In genomic region chr5:122317329-122318045, GRCm38 (mm10) we compare ENCODE assay signal across 12 mouse cellular contexts. TPM values are rescaled to one million over a fixed set of nuclear protein-coding genes. Genes with fewer than 3 reads are reported as not detected.
A peak's percentile ranks its signal among the peaks of the same experiment; 100 is the strongest.
DNase-seq lines count a peak whose midpoint lies in the region; ATAC-seq lines count a peak whose summit lies in the region.
"Had no signal": no experiment of that assay in that cellular context is flagged by ENCODE, and none has a peak within 500 bp of the region (broad histone marks: within the 10 kb centered on the region; RNA-seq: fewer than 3 reads in every experiment).

No protein-coding gene starts in this region.

- no peaks in the 10 kb centered on the region for H3K4me1 ChIP-seq in forebrain, embryonic 11.5 days (replicated peaks; ENCODE audit: control insufficient read depth, insufficient read depth, low read length)

- no peaks in the 10 kb centered on the region for H3K27me3 ChIP-seq in forebrain, embryonic 11.5 days (ENCODE audit: control insufficient read depth, insufficient read depth, low read length)
- H3K27me3 ChIP-seq: embryonic facial prominence, embryonic 13.5 days; hindbrain, embryonic 13.5 days had no signal

- no peak overlapping the region for H3K4me2 ChIP-seq in forebrain, embryonic 11.5 days (ENCODE audit: low read depth, low read length, severe bottlenecking)
- H3K4me2 ChIP-seq: embryonic facial prominence, embryonic 13.5 days; hindbrain, embryonic 13.5 days; midbrain, embryonic 11.5 days had no signal

- H3K9ac ChIP-seq in forebrain, embryonic 11.5 days (ENCODE audit: low read length): no peak overlapping the region
- H3K9ac ChIP-seq: embryonic facial prominence, embryonic 13.5 days; hindbrain, embryonic 13.5 days had no signal

- 81% methylated on average over 11 of the region's 11 CpGs for WGBS in forebrain, embryonic 11.5 days

- peaks cover 2% of the 10 kb centered on the region; the same call in 1 of the 2 replicates for H3K36me3 ChIP-seq in forebrain, embryonic 11.5 days (ENCODE audit: control insufficient read depth, insufficient read depth, low read length)

- peak; percentile 51 for DNase-seq in adrenal gland, adult 2 months
- DNase-seq in adrenal gland, postnatal 4 days (ENCODE audit: low spot score in 2 of 2): no peak
- peak; percentile 66 to 71 for DNase-seq in kidney, postnatal 25 days
- no peak for DNase-seq in kidney, postnatal 4 days
- DNase-seq in adipocyte (ENCODE audit: low spot score): peak; percentile 55
- DNase-seq in gastrocnemius, postnatal 36 days: peak; percentile 40 to 60
- DNase-seq in forebrain, embryonic 11.5 days (ENCODE audit: low spot score): no peak
- no peak for DNase-seq in layer of hippocampus, postnatal 25 days (ENCODE audit: extremely low spot score in 1 of 2, low spot score in 1 of 2)
- DNase-seq: right cerebral cortex, postnatal 14 days had no signal

- intact Hi-C loops in gastrocnemius, postnatal 36 days (cut with DNase I): no loop called here

- ATAC-seq in forebrain, embryonic 11.5 days (replicated peaks; ENCODE audit: low FRiP score): no peak

- no peaks in the 10 kb centered on the region for H3K9me3 ChIP-seq in forebrain, embryonic 11.5 days (ENCODE audit: control insufficient read depth, low read length)
- H3K9me3 ChIP-seq: embryonic facial prominence, embryonic 13.5 days; hindbrain, embryonic 13.5 days had no signal

- no peak overlapping the region for H3K4me3 ChIP-seq in forebrain, embryonic 11.5 days (ENCODE audit: low read depth, low read length)
- H3K4me3 ChIP-seq: embryonic facial prominence, embryonic 13.5 days; hindbrain, embryonic 13.5 days had no signal

- H3K27ac ChIP-seq in forebrain, embryonic 11.5 days (ENCODE audit: low read depth, low read length): no peak overlapping the region
- H3K27ac ChIP-seq: embryonic facial prominence, embryonic 13.5 days; hindbrain, embryonic 13.5 days had no signal

RNA-seq across cellular contexts. Expression of gene Pptc7, which starts 33.3 kb away (rescaled TPM):
- 10 to 100 TPM; 52.0 to 63.4 TPM for total RNA-seq in adrenal gland, adult 2 months (2021)
- 46.3 and 57.5 TPM in 2 replicates for polyA plus RNA-seq in adrenal gland, adult 2 months (2012; rRNA removed)
- 10 to 100 TPM; 33.1 to 36.7 TPM for total RNA-seq in adrenal gland, postnatal 4 days (2021)
- 100 to 1,000 TPM in 1 of 2 experiments, 10 to 100 TPM in 1; 93.8 to 103 TPM for total RNA-seq in gastrocnemius, postnatal 36 days (2021)
- 9.1 and 9.8 TPM in 2 replicates for polyA plus RNA-seq in forebrain, embryonic 11.5 days (2014; fragmentation: Nextera tagmentation; extraction: Ambion mirVana)
- 10 to 100 TPM; 36.5 to 42.5 TPM for total RNA-seq in layer of hippocampus, postnatal 25 days (2021)

RNA-seq across cellular contexts. Expression of gene Rad9b, which starts 36.5 kb away (rescaled TPM):
- 1 to 10 TPM; 1.9 to 2.8 TPM for total RNA-seq in adrenal gland, adult 2 months (2021)
- polyA plus RNA-seq in adrenal gland, adult 2 months (2012; rRNA removed): 2.3 and 2.4 TPM in 2 replicates
- 1 to 10 TPM; 4.9 to 5.4 TPM for total RNA-seq in adrenal gland, postnatal 4 days (2021)
- total RNA-seq in gastrocnemius, postnatal 36 days (2021): under 1 TPM; 0.42 to 0.54 TPM
- polyA plus RNA-seq in forebrain, embryonic 11.5 days (2014; fragmentation: Nextera tagmentation; extraction: Ambion mirVana): 9.8 and 12.6 TPM in 2 replicates
- 1 to 10 TPM; 3.4 to 4.0 TPM for total RNA-seq in layer of hippocampus, postnatal 25 days (2021)

RNA-seq across cellular contexts. Expression of gene Vps29, which starts 36.7 kb away (rescaled TPM):
- 100 to 1,000 TPM; 128 to 165 TPM for total RNA-seq in adrenal gland, adult 2 months (2021)
- polyA plus RNA-seq in adrenal gland, adult 2 months (2012; rRNA removed): 13.1 and 18.5 TPM in 2 replicates
- total RNA-seq in adrenal gland, postnatal 4 days (2021): 100 to 1,000 TPM; 127 to 134 TPM
- total RNA-seq in gastrocnemius, postnatal 36 days (2021): 10 to 100 TPM; 36.2 to 41.3 TPM
- 174 and 181 TPM in 2 replicates for polyA plus RNA-seq in forebrain, embryonic 11.5 days (2014; fragmentation: Nextera tagmentation; extraction: Ambion mirVana)
- 100 to 1,000 TPM; 206 to 217 TPM for total RNA-seq in layer of hippocampus, postnatal 25 days (2021)

RNA-seq across cellular contexts. Expression of gene Tctn1, which starts 53.2 kb away (rescaled TPM):
- 10 to 100 TPM; 11.4 to 14.2 TPM for total RNA-seq in adrenal gland, adult 2 months (2021)
- 47.0 and 58.3 TPM in 2 replicates for polyA plus RNA-seq in adrenal gland, adult 2 months (2012; rRNA removed)
- 10 to 100 TPM; 23.4 to 24.3 TPM for total RNA-seq in adrenal gland, postnatal 4 days (2021)
- 1 to 10 TPM; 1.6 to 2.2 TPM for total RNA-seq in gastrocnemius, postnatal 36 days (2021)
- 5.2 and 7.5 TPM in 2 replicates for polyA plus RNA-seq in forebrain, embryonic 11.5 days (2014; fragmentation: Nextera tagmentation; extraction: Ambion mirVana)
- total RNA-seq in layer of hippocampus, postnatal 25 days (2021): 10 to 100 TPM; 11.8 to 12.3 TPM

RNA-seq across cellular contexts. Expression of gene Gpn3, which starts 54.2 kb away (rescaled TPM):
- total RNA-seq in adrenal gland, adult 2 months (2021): 10 to 100 TPM; 24.6 to 32.6 TPM
- polyA plus RNA-seq in adrenal gland, adult 2 months (2012; rRNA removed): 48.0 and 62.7 TPM in 2 replicates
- total RNA-seq in adrenal gland, postnatal 4 days (2021): 10 to 100 TPM; 34.9 to 41.1 TPM
- total RNA-seq in gastrocnemius, postnatal 36 days (2021): 10 to 100 TPM; 22.4 to 23.8 TPM
- polyA plus RNA-seq in forebrain, embryonic 11.5 days (2014; fragmentation: Nextera tagmentation; extraction: Ambion mirVana): 65.0 and 77.7 TPM in 2 replicates
- 10 to 100 TPM; 26.4 to 28.2 TPM for total RNA-seq in layer of hippocampus, postnatal 25 days (2021)

Comparison
In these comparisons a context has a peak if more than half of its experiments do, and no peak if none do; other contexts are left out.
1. DNase-seq: peak in adrenal gland, adult 2 months (single experiment), kidney, postnatal 25 days (2 of 2), adipocyte (single experiment) and gastrocnemius, postnatal 36 days (2 of 2); none in adrenal gland, postnatal 4 days (0 of 2), kidney, postnatal 4 days (0 of 2), forebrain, embryonic 11.5 days (single experiment) and layer of hippocampus, postnatal 25 days (0 of 2).